Mouse (Mus musculus): ENCODE data around the gene Sez6l.

DNA sequence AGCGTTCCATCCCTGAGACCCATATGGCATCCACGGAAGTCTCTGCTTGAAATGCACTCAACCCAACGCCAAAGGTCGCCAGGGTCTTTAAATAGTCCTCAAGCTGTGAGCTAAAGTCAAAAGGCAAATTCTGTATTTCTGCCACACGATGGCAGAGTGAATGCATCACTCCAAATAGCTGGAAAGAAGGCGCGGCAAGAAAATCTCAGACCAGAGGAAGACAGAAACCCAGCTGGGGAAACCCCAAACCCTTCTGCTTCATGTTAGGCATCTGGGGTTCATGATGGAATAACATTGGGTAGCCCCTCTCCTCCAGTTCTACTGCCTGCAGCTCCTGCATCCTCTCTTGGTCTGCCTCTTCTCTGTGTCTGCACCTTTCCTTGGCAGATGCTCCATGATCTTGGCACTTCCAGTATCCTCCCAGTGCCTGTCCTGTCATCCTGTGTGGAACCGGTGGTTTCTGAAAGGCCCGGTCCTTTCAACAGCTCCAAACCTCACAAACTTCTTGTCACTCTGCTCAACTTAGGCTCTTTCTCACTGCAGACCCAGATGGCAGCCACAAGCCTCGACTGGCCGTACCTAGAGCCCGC is 121.9 kb downstream of the Sez6l start:
- TF ChIP-seq POLR2A (IDR thresholded peaks at IDR 0.05; ENCODE audit: low read depth, low read length) (no peak), IRF4 (IDR thresholded peaks at IDR 0.05; ENCODE audit: low read depth, low read length) (no peak), NELFE (IDR thresholded peaks at IDR 0.05; ENCODE audit: low read depth, low read length) (no peak), CTCF (conservative IDR thresholded peaks at IDR 0.05 in 1 of 2, IDR thresholded peaks at IDR 0.05 in 1 of 2; ENCODE audit: low read depth in 2 of 2, low read length in 2 of 2) (peak in 1 of 2 experiments; percentile 31; a peak in 2 of 4 replicates), NRF1 (IDR thresholded peaks at IDR 0.05; ENCODE audit: low read depth, low read length) (no peak), UBTF (IDR thresholded peaks at IDR 0.05; ENCODE audit: low read depth, low read length) (no peak), USF2 (conservative IDR thresholded peaks at IDR 0.05; ENCODE audit: low read depth, low read length) (no peak), HCFC1 (IDR thresholded peaks at IDR 0.05; ENCODE audit: low read depth, low read length) (no peak), EP300 (IDR thresholded peaks at IDR 0.05; ENCODE audit: low read length) (no peak), POLR2AphosphoS2 (IDR thresholded peaks at IDR 0.05; ENCODE audit: low read depth, low read length) (no peak), MAFK (IDR thresholded peaks at IDR 0.05; ENCODE audit: insufficient replicate concordance, low read length) (no peak), ETS1 (conservative IDR thresholded peaks at IDR 0.05; ENCODE audit: low read depth, low read length) (no peak), KAT2A (IDR thresholded peaks at IDR 0.05; ENCODE audit: insufficient replicate concordance, low read length) (no peak)
